Mouse (Mus musculus): ENCODE measurements at regions not wholly inside any gene's neighbourhood (a gene's known extent, or its start where the extent isn't known, plus 50 kb on each side); places are given as distances from the start of the nearest gene placed in this dataset.

GRCm38 (mm10) chr13:60507611-60508010, 94.1 kb upstream of the Dapk1 start:
- TF ChIP-seq FLI1 (IDR thresholded peaks at IDR 0.05; ENCODE audit: low read length) (no peak), GATA1 (IDR thresholded peaks at IDR 0.05; ENCODE audit: borderline replicate concordance, low read length) (no peak)

Data from megakaryocyte, embryonic 14.5 days (primary cell).